Mouse (Mus musculus): ENCODE data around the gene Tmem183a. TPM values are rescaled to one million over a fixed set of nuclear protein-coding genes. Genes with fewer than 3 reads are reported as not detected.

Tmem183a gene
- polyA plus RNA-seq, 1 experiment from 2014 or later, result 133 TPM

DNA sequence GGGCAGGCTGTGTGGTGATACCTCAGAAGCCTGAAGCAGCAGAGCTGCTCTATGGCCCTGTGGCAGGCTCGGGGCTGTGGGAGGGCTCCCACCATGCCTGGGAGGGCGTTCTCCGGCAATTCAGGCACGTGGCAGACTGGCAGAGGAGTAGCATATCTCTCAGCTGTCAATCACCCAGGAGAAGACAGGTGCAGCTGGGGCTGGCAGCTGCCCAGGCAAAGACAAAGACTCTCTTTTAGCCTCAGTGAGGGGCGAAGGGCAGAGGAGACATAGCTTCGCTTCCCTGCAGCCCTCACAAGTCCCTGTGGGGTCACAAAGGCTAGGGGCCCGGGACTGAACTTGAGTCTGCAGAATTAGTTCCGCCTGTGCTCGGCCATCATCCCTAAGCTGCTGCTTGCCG lies 54.4 kb downstream of the Tmem183a start:
- H3K27ac ChIP-seq (replicated peaks; ENCODE audit: low read depth, low read length), result no peak overlapping the region
- no peaks in the 10 kb centered on the region for H3K36me3 ChIP-seq (replicated peaks; ENCODE audit: control insufficient read depth, insufficient read depth, low read depth, low read length)
- ATAC-seq (replicated peaks; ENCODE audit: insufficient number of reproducible peaks, low FRiP score, low TSS enrichment, low read depth), result no peak
- DNase-seq (ENCODE audit: low spot score), result no peak
- no peaks in the 10 kb centered on the region for H3K27me3 ChIP-seq (ENCODE audit: control insufficient read depth, insufficient read depth, low read length)
- no peak overlapping the region for H3K4me2 ChIP-seq (ENCODE audit: low read depth, low read length)
- no peak overlapping the region for H3K9ac ChIP-seq (replicated peaks; ENCODE audit: low read length)
- 0 out of 2 replicates have a peak, but pooled peaks cover 4% of the 10 kb centered on the region for H3K9me3 ChIP-seq (replicated peaks; ENCODE audit: control insufficient read depth, low read length)
- no peak overlapping the region for H3K4me3 ChIP-seq (ENCODE audit: low read depth, low read length)
- 51% methylated on average over 10 of the region's 10 CpGs for WGBS
- peaks cover 2% of the 10 kb centered on the region for H3K4me1 ChIP-seq (ENCODE audit: control insufficient read depth, insufficient read depth, low read length)

DNA sequence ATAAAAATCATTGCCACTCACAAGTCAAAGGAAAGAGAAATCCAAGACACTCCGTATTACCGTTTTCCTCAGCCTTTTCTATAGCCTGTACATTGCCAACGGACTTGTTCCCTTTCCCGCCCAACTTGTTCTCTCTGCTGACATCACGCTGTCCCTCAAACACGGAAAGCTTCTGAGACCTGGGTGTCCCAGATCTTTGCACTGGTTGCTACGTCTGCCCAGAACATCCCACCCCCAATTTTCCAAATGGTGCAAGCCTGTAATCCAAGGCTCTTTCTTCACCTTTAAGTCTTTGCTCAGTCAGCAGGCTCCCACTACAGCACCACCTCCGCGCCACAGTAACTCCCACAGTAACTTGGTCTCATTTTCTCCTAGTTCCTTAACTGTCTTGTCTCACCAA lies 56.8 kb downstream of the Tmem183a start:
- DNase-seq (ENCODE audit: low spot score), result no peak
- Histone ChIP-seq H3K4me2 (ENCODE audit: low read depth, low read length) (no peak overlapping the region), H3K4me3 (ENCODE audit: low read depth, low read length) (no peak overlapping the region), H3K27ac (replicated peaks; ENCODE audit: low read depth, low read length) (no peak overlapping the region), H3K9ac (replicated peaks; ENCODE audit: low read length) (no peak overlapping the region), H3K4me1 (ENCODE audit: control insufficient read depth, insufficient read depth, low read length) (peaks cover 3% of the 10 kb centered on the region), H3K27me3 (ENCODE audit: control insufficient read depth, insufficient read depth, low read length) (peaks cover 4% of the 10 kb centered on the region), H3K9me3 (replicated peaks; ENCODE audit: control insufficient read depth, low read length) (0 out of 2 replicates have a peak, but pooled peaks cover 4% of the 10 kb centered on the region), H3K36me3 (replicated peaks; ENCODE audit: control insufficient read depth, insufficient read depth, low read depth, low read length) (no peaks in the 10 kb centered on the region)
- no peak for ATAC-seq (replicated peaks; ENCODE audit: insufficient number of reproducible peaks, low FRiP score, low TSS enrichment, low read depth)
- 90% methylated on average over 9 of the region's 9 CpGs for WGBS

DNA sequence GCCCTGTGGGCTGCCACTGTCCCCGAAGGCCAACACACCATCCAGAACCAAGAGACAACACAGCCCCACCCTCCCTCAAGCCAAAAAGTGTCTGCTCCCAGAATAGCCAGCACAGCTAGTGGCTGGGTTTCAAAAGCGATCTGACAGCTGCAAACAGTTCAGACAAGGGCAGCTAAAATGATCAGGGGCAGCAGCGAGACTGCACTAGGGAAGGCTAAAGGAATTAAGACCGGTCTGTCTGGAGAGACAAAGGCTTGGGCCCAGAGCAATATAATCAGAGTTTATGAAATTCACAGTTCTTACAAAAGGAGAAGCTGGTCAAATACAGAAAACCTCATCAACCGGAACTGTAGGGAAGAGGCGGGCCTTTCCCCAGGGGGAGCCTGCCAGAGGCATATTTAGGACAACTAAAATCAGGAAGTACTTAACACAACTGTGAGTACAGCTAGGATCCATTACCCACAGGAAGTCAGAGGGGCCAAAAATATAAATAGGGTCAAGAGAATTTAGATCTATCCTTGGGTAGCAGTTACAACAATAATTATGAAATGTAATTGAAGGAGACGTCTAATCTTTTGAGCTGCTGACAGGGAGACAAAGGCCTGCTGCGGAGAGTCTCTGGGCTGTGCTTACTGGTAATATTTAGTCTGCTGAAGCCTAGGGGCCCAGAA lies 59.1 kb downstream of the Tmem183a start:
- no peak overlapping the region for H3K4me2 ChIP-seq (ENCODE audit: low read depth, low read length)
- H3K4me3 ChIP-seq (ENCODE audit: low read depth, low read length), result no peak overlapping the region
- peaks cover 3% of the 10 kb centered on the region for H3K4me1 ChIP-seq (ENCODE audit: control insufficient read depth, insufficient read depth, low read length)
- H3K27ac ChIP-seq (replicated peaks; ENCODE audit: low read depth, low read length), result peak overlapping the region; percentile 62; the same call in 1 of the 2 replicates
- DNase-seq (ENCODE audit: low spot score) (peak; percentile 65), ATAC-seq (replicated peaks; ENCODE audit: insufficient number of reproducible peaks, low FRiP score, low TSS enrichment, low read depth) (no peak)
- no peaks in the 10 kb centered on the region for H3K36me3 ChIP-seq (replicated peaks; ENCODE audit: control insufficient read depth, insufficient read depth, low read depth, low read length)
- WGBS, result 15% methylated on average over 8 of the region's 8 CpGs
- no peak overlapping the region for H3K9ac ChIP-seq (replicated peaks; ENCODE audit: low read length)
- H3K27me3 ChIP-seq (ENCODE audit: control insufficient read depth, insufficient read depth, low read length), result peaks cover 24% of the 10 kb centered on the region
- 0 out of 2 replicates have a peak, but pooled peaks cover 4% of the 10 kb centered on the region for H3K9me3 ChIP-seq (replicated peaks; ENCODE audit: control insufficient read depth, low read length)

DNA sequence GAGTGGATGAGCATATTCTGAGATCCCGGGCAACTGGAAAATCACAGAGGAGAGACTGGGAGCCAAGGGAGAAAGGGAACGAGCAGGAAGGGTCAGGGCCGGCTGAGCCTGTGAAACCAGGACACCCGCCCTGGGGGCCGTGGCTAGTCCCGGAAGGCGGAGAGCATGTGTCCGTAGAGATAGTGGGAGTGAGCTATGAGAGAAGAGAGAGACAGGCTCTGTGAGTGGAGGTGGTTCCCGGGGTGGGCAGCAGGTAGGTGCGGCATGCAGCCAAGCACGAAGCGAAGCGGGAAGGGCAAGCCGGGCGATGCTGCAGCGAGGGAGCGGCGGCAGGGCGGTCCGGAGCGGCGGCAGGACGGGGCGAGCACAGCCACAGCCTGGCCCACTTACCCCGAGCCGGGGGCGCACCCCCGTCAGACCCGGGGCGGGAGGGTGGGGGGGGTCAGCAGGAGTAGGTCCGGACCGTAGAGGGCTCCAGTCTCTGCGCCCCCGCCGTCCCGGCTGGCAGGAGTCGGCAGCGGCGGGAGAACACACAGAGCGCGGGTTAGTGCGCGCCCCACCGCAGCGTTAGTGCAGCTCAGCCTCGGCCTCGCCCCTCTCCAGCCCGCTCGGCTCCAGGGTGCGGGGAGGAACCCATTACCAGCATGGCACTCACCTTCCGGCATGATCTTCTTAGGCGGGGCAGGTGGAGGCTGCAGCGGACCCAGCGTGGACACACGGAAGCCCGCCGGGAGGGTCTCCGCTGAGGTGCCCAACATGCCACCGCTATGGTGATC lies 63.0 kb downstream of the Tmem183a start:
- peak overlapping the region; percentile 67 for H3K9ac ChIP-seq (replicated peaks; ENCODE audit: low read length)
- peaks cover 24% of the 10 kb centered on the region for H3K27me3 ChIP-seq (ENCODE audit: control insufficient read depth, insufficient read depth, low read length)
- no peak overlapping the region for H3K27ac ChIP-seq (replicated peaks; ENCODE audit: low read depth, low read length)
- ATAC-seq (replicated peaks; ENCODE audit: insufficient number of reproducible peaks, low FRiP score, low TSS enrichment, low read depth), result peak; percentile 78
- H3K4me2 ChIP-seq (ENCODE audit: low read depth, low read length), result peak overlapping the region; percentile 99
- no peaks in the 10 kb centered on the region for H3K9me3 ChIP-seq (replicated peaks; ENCODE audit: control insufficient read depth, low read length)
- DNase-seq (ENCODE audit: low spot score), result peak; percentile 49
- peak overlapping the region; percentile 49 for H3K4me3 ChIP-seq (ENCODE audit: low read depth, low read length)
- WGBS, result 2% methylated on average over 45 of the region's 59 CpGs
- H3K4me1 ChIP-seq (ENCODE audit: control insufficient read depth, insufficient read depth, low read length), result peaks cover 3% of the 10 kb centered on the region
- no peaks in the 10 kb centered on the region for H3K36me3 ChIP-seq (replicated peaks; ENCODE audit: control insufficient read depth, insufficient read depth, low read depth, low read length)

DNA sequence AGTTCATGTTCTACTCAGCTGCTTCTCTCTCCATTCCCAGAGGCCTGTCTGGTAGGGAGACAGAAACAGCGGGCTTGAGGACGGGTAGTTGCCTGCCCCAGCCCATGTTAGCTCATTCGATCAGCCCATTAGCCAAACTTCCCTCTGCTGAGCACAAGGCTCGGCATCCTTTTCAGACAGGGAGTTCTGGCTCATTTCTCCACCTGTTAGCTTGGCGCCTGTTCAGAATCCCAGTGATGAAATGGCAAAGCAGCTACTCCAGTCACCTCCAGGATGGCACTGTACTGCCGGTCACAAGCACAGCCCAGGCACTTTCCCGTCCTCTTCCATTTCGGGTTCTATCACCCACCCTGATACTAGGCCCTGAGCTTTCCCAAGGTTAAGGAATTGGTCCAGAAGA lies 64.5 kb downstream of the Tmem183a start:
- Histone ChIP-seq H3K9me3 (replicated peaks; ENCODE audit: control insufficient read depth, low read length) (no peaks in the 10 kb centered on the region), H3K4me1 (ENCODE audit: control insufficient read depth, insufficient read depth, low read length) (no peaks in the 10 kb centered on the region; the same call in 1 of the 2 replicates), H3K27ac (replicated peaks; ENCODE audit: low read depth, low read length) (no peak overlapping the region), H3K4me3 (ENCODE audit: low read depth, low read length) (no peak overlapping the region), H3K36me3 (replicated peaks; ENCODE audit: control insufficient read depth, insufficient read depth, low read depth, low read length) (no peaks in the 10 kb centered on the region), H3K4me2 (ENCODE audit: low read depth, low read length) (no peak overlapping the region), H3K9ac (replicated peaks; ENCODE audit: low read length) (no peak overlapping the region), H3K27me3 (ENCODE audit: control insufficient read depth, insufficient read depth, low read length) (peaks cover 24% of the 10 kb centered on the region)
- no peak for ATAC-seq (replicated peaks; ENCODE audit: insufficient number of reproducible peaks, low FRiP score, low TSS enrichment, low read depth)
- 86% methylated on average over 8 of the region's 8 CpGs for WGBS
- no peak for DNase-seq (ENCODE audit: low spot score)

Other genes with a start within 250 kb of the Tmem183a start
- gene Chil1, start 179.8 kb downstream of the Tmem183a start, polyA plus RNA-seq (2014; fragmentation: Nextera tagmentation; extraction: Ambion mirVana), result 0.64 and 0.97 TPM in 2 replicates
- 2.2 and 4.4 TPM in 2 replicates for gene Mybph, start 168.5 kb downstream of the Tmem183a start, polyA plus RNA-seq (2014; fragmentation: Nextera tagmentation; extraction: Ambion mirVana)
- gene Adora1, start 126.5 kb downstream of the Tmem183a start, polyA plus RNA-seq (2014; fragmentation: Nextera tagmentation; extraction: Ambion mirVana), result 0.47 and 0.60 TPM in 2 replicates
- gene Myog, start 72.0 kb downstream of the Tmem183a start, polyA plus RNA-seq (2014; fragmentation: Nextera tagmentation; extraction: Ambion mirVana), result 15.2 and 19.8 TPM in 2 replicates
- 1.9 and 2.2 TPM in 2 replicates for gene Ppfia4, start 29.1 kb downstream of the Tmem183a start, polyA plus RNA-seq (2014; fragmentation: Nextera tagmentation; extraction: Ambion mirVana)
- gene 4933406M09Rik, start 24.0 kb upstream of the Tmem183a start, polyA plus RNA-seq (2014; fragmentation: Nextera tagmentation; extraction: Ambion mirVana), result not detected in 2 replicates
- gene Cyb5r1, start 43.6 kb upstream of the Tmem183a start, polyA plus RNA-seq (2014; fragmentation: Nextera tagmentation; extraction: Ambion mirVana), result 25.0 and 32.2 TPM in 2 replicates
- gene Adipor1, start 53.4 kb upstream of the Tmem183a start, polyA plus RNA-seq (2014; fragmentation: Nextera tagmentation; extraction: Ambion mirVana), result 82.9 and 86.7 TPM in 2 replicates
- 33.8 and 35.3 TPM in 2 replicates for gene Klhl12, start 93.6 kb upstream of the Tmem183a start, polyA plus RNA-seq (2014; fragmentation: Nextera tagmentation; extraction: Ambion mirVana)
- gene Rabif, start 132.7 kb upstream of the Tmem183a start, polyA plus RNA-seq (2014; fragmentation: Nextera tagmentation; extraction: Ambion mirVana), result 43.7 and 47.8 TPM in 2 replicates
- gene Mgat4e, start 187.7 kb upstream of the Tmem183a start, polyA plus RNA-seq (2014; fragmentation: Nextera tagmentation; extraction: Ambion mirVana), result not detected in 2 replicates
- 83.6 and 84.0 TPM in 2 replicates for gene Kdm5b, start 198.2 kb upstream of the Tmem183a start, polyA plus RNA-seq (2014; fragmentation: Nextera tagmentation; extraction: Ambion mirVana)